Mouse (Mus musculus) testis, postnatal 10 days (tissue): ENCODE results near the gene Rgs6.

Source experiments
- DNase-seq: peaks from one replicate; pipeline ENCODE4 v3.0.0; 2021; ENCODE audit warnings: low spot score

Gene Rgs6

GRCm38 (mm10) chr12:83131405-83131804 lies 543.3 kb downstream of the Rgs6 start:
- DNase-seq, result no peak

- DNase-seq, result peak; percentile 66
Measured at GRCm38 (mm10) chr12:83133827-83134226, 545.7 kb downstream of the Rgs6 start.

GRCm38 (mm10) chr12:83136031-83136430 lies 547.9 kb downstream of the Rgs6 start:
- no peak for DNase-seq

- DNase-seq, result no peak
Measured at GRCm38 (mm10) chr12:83136460-83136859, 548.4 kb downstream of the Rgs6 start.

- no peak for DNase-seq
Measured at GRCm38 (mm10) chr12:83137001-83137400, 548.9 kb downstream of the Rgs6 start.

GRCm38 (mm10) chr12:83141164-83141563 lies 553.1 kb downstream of the Rgs6 start:
- no peak for DNase-seq

- no peak for DNase-seq
Measured at GRCm38 (mm10) chr12:83142507-83142906, 554.4 kb downstream of the Rgs6 start.

- no peak for DNase-seq
Measured at GRCm38 (mm10) chr12:83143071-83143470, 555.0 kb downstream of the Rgs6 start.

- no peak for DNase-seq
Measured at GRCm38 (mm10) chr12:83143574-83143973, 555.5 kb downstream of the Rgs6 start.

- no peak for DNase-seq
Measured at GRCm38 (mm10) chr12:83145074-83145473, 557.0 kb downstream of the Rgs6 start.

GRCm38 (mm10) chr12:83145902-83146301 lies 557.8 kb downstream of the Rgs6 start:
- no peak for DNase-seq

- DNase-seq, result no peak
Measured at GRCm38 (mm10) chr12:83146917-83147316, 558.8 kb downstream of the Rgs6 start.

- no peak for DNase-seq
Measured at GRCm38 (mm10) chr12:83150030-83150429, 561.9 kb downstream of the Rgs6 start.

GRCm38 (mm10) chr12:83150813-83151212 lies 562.7 kb downstream of the Rgs6 start:
- DNase-seq, result no peak

GRCm38 (mm10) chr12:83151474-83151873 lies 563.4 kb downstream of the Rgs6 start:
- no peak for DNase-seq

GRCm38 (mm10) chr12:83160211-83160610 lies 572.1 kb downstream of the Rgs6 start:
- DNase-seq, result no peak

- no peak for DNase-seq
Measured at GRCm38 (mm10) chr12:83160700-83161099, 572.6 kb downstream of the Rgs6 start.

GRCm38 (mm10) chr12:83163721-83164120 lies 575.6 kb downstream of the Rgs6 start:
- no peak for DNase-seq

- DNase-seq, result no peak
Measured at GRCm38 (mm10) chr12:83165058-83165457, 577.0 kb downstream of the Rgs6 start.

- DNase-seq, result no peak
Measured at GRCm38 (mm10) chr12:83168310-83168709, 580.2 kb downstream of the Rgs6 start.

GRCm38 (mm10) chr12:83169495-83170209 lies 581.6 kb downstream of the Rgs6 start:
- no peak for DNase-seq

GRCm38 (mm10) chr12:83178770-83179169 lies 590.7 kb downstream of the Rgs6 start:
- DNase-seq, result no peak

- no peak for DNase-seq
Measured at GRCm38 (mm10) chr12:83179860-83180259, 591.8 kb downstream of the Rgs6 start.

GRCm38 (mm10) chr12:83180561-83180960 lies 592.5 kb downstream of the Rgs6 start:
- no peak for DNase-seq
